Mouse (Mus musculus) fibroblast of lung, adult 2 months (primary cell): ENCODE results near the gene Hbq1a.
"Not testable (repeated sequence)": the region's sequence is repeated elsewhere in the genome, so short reads cannot be mapped to it uniquely, and the experiment has no call there.

Source experiments
- DNase-seq: peaks from one replicate; pipeline ENCODE4 v3.0.0-alpha.2; 2011; ENCODE audit warnings: low read depth

Hbq1a gene

GRCm38 (mm10) chr11:32285031-32285775 lies 14.7 kb upstream of the Hbq1a start:
- no peak for DNase-seq

GRCm38 (mm10) chr11:32285887-32286286 lies 14.0 kb upstream of the Hbq1a start:
- DNase-seq, result not testable (repeated sequence)

GRCm38 (mm10) chr11:32286695-32287492 lies 13.0 kb upstream of the Hbq1a start, which contains the start of gene Hbq1b:
TSS of gene Hbq1b (plus strand) at chr11:32286965.
- DNase-seq, result not testable (repeated sequence)

GRCm38 (mm10) chr11:32287493-32287825 lies 12.4 kb upstream of the Hbq1a start:
- DNase-seq, result no peak

GRCm38 (mm10) chr11:32292819-32293218 lies 7.0 kb upstream of the Hbq1a start:
- not testable (repeated sequence) for DNase-seq

GRCm38 (mm10) chr11:32293479-32293878 lies 6.4 kb upstream of the Hbq1a start:
- not testable (repeated sequence) for DNase-seq

- not testable (repeated sequence) for DNase-seq
Observed at GRCm38 (mm10) chr11:32296203-32296602, 3.7 kb upstream of the Hbq1a start, which contains the start of gene Hba-a2. TSS of gene Hba-a2 (plus strand) at chr11:32296489.

GRCm38 (mm10) chr11:32297417-32297816 lies 2.5 kb upstream of the Hbq1a start:
- not testable (repeated sequence) for DNase-seq

- DNase-seq, result no peak
Observed at GRCm38 (mm10) chr11:32297866-32298531, 1.9 kb upstream of the Hbq1a start.

- no peak for DNase-seq
Observed at GRCm38 (mm10) chr11:32298532-32298918, 1.3 kb upstream of the Hbq1a start.

GRCm38 (mm10) chr11:32300279-32301267 lies 704 bp downstream of the Hbq1a start:
- DNase-seq, result no peak

- no peak for DNase-seq
Observed at GRCm38 (mm10) chr11:32301506-32301905, 1.6 kb downstream of the Hbq1a start.

- no peak for DNase-seq
Observed at GRCm38 (mm10) chr11:32302824-32303419, 3.1 kb downstream of the Hbq1a start.

- DNase-seq, result no peak
Observed at GRCm38 (mm10) chr11:32303455-32303854, 3.6 kb downstream of the Hbq1a start.

- DNase-seq, result no peak
Observed at GRCm38 (mm10) chr11:32307006-32307405, 7.1 kb downstream of the Hbq1a start.

- DNase-seq, result no peak
Observed at GRCm38 (mm10) chr11:32309446-32309845, 9.6 kb downstream of the Hbq1a start.

GRCm38 (mm10) chr11:32309928-32310327 lies 10.1 kb downstream of the Hbq1a start:
- no peak for DNase-seq

- DNase-seq, result no peak
Observed at GRCm38 (mm10) chr11:32316009-32316408, 16.1 kb downstream of the Hbq1a start.

GRCm38 (mm10) chr11:32320507-32321195 lies 20.8 kb downstream of the Hbq1a start:
- DNase-seq, result peak; percentile 23

GRCm38 (mm10) chr11:32321196-32321565 lies 21.3 kb downstream of the Hbq1a start:
- DNase-seq, result peak; percentile 24
